ENCODE assay signal across 16 mouse cellular contexts in the genomic region with DNA sequence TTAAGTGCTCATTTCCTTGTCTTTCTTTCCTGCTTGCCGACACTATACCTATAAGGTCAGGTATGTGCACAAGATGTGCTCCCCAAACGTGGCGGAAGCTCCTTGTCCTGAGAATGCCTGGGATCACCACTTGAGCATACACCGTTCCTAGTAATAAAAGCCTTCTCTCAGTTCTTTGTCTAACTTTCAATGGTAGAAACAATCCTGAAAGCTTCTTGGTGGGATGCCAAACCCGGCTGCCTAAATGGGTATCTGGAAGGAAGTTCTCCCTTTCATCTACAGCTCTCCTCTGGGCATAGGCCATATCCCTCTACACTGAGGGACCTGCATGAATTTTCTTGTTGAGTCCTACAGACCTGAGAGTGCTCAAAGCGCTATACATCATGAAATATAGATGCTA.
DNase-seq lines count a peak whose midpoint lies in the region; ATAC-seq and TF ChIP-seq lines count a peak whose summit lies in the region.
"Had no signal": no experiment of that assay in that cellular context is flagged by ENCODE, and none has a peak within 500 bp of the region (broad histone marks: within the 10 kb centered on the region; RNA-seq: fewer than 3 reads in every experiment).

No protein-coding gene starts in this region.

- peak; percentile 82 for DNase-seq in forebrain, embryonic 14.5 days (ENCODE audit: low spot score)
- no peak for DNase-seq in forebrain, embryonic 10.5 days (ENCODE audit: extremely low spot score, low spot score)
- DNase-seq in kidney, postnatal 25 days = peak; percentile 48 to 57
- no peak for DNase-seq in kidney, adult 18-20 months
- DNase-seq in ovary, adult 18-20 months (ENCODE audit: low spot score) = peak; percentile 5
- no peak for DNase-seq in ovary, postnatal 10 days (ENCODE audit: low spot score)
- peak; percentile 57 for DNase-seq in forebrain, postnatal 0 days
- no peak for DNase-seq in urinary bladder, postnatal 25 days (ENCODE audit: low spot score)
- DNase-seq: cerebellum, adult 2 months; thymus, postnatal 36 days had no signal

- WGBS in forebrain, embryonic 14.5 days = 21% methylated on average over 6 of the region's 6 CpGs
- 56% methylated on average over 6 of the region's 6 CpGs for WGBS in forebrain, embryonic 10.5 days
- 23% methylated on average over 6 of the region's 6 CpGs for WGBS in forebrain, postnatal 0 days

- no peak overlapping the region for H3K27ac ChIP-seq in forebrain, embryonic 14.5 days (ENCODE audit: low read depth, low read length)
- H3K27ac ChIP-seq in forebrain, embryonic 10.5 days = no peak overlapping the region
- no peak overlapping the region for H3K27ac ChIP-seq in forebrain, postnatal 0 days (ENCODE audit: low read depth, low read length)
- H3K27ac ChIP-seq: heart, embryonic 13.5 days; hindbrain, embryonic 15.5 days; liver, embryonic 15.5 days had no signal

- H3K4me1 ChIP-seq in forebrain, embryonic 14.5 days (ENCODE audit: control insufficient read depth, insufficient read depth, low read length) = peaks cover 8% of the 10 kb centered on the region
- H3K4me1 ChIP-seq in forebrain, embryonic 10.5 days = peaks cover 39% of the 10 kb centered on the region
- no peaks in the 10 kb centered on the region for H3K4me1 ChIP-seq in forebrain, postnatal 0 days (ENCODE audit: insufficient read depth)
- H3K4me1 ChIP-seq: hindbrain, embryonic 15.5 days had no signal

- no peaks in the 10 kb centered on the region for H3K27me3 ChIP-seq in forebrain, embryonic 14.5 days (replicated peaks; ENCODE audit: control insufficient read depth, insufficient read depth, low read length)
- 0 out of 2 replicates have a peak, but pooled peaks cover 4% of the 10 kb centered on the region for H3K27me3 ChIP-seq in forebrain, embryonic 10.5 days (ENCODE audit: poor library complexity, severe bottlenecking)
- no peaks in the 10 kb centered on the region for H3K27me3 ChIP-seq in forebrain, postnatal 0 days (ENCODE audit: insufficient read depth, low read length)
- H3K27me3 ChIP-seq: heart, embryonic 13.5 days; hindbrain, embryonic 15.5 days; liver, embryonic 15.5 days had no signal

- no peaks in the 10 kb centered on the region for H3K36me3 ChIP-seq in forebrain, embryonic 14.5 days (ENCODE audit: control insufficient read depth, insufficient read depth, low read length)
- no peaks in the 10 kb centered on the region for H3K36me3 ChIP-seq in forebrain, embryonic 10.5 days (replicated peaks)
- H3K36me3 ChIP-seq in forebrain, postnatal 0 days (ENCODE audit: insufficient read depth) = no peaks in the 10 kb centered on the region
- H3K36me3 ChIP-seq: G1E; heart, embryonic 13.5 days; hindbrain, embryonic 15.5 days; liver, embryonic 15.5 days had no signal

- no peak overlapping the region for H3K9ac ChIP-seq in forebrain, embryonic 14.5 days (ENCODE audit: low read length)
- no peak overlapping the region for H3K9ac ChIP-seq in forebrain, postnatal 0 days
- H3K9ac ChIP-seq: heart, embryonic 13.5 days; hindbrain, embryonic 15.5 days; liver, embryonic 15.5 days had no signal

- no peak overlapping the region for H3K4me3 ChIP-seq in forebrain, embryonic 14.5 days (ENCODE audit: low read depth, low read length)
- no peak overlapping the region for H3K4me3 ChIP-seq in forebrain, embryonic 10.5 days
- no peak overlapping the region for H3K4me3 ChIP-seq in forebrain, postnatal 0 days (ENCODE audit: low read depth, low read length)
- H3K4me3 ChIP-seq: heart, embryonic 13.5 days; hindbrain, embryonic 15.5 days; liver, embryonic 15.5 days had no signal

- H3K4me2 ChIP-seq in forebrain, embryonic 14.5 days (ENCODE audit: low read length) = no peak overlapping the region
- no peak overlapping the region for H3K4me2 ChIP-seq in forebrain, postnatal 0 days (ENCODE audit: low read depth)
- H3K4me2 ChIP-seq: heart, embryonic 13.5 days; hindbrain, embryonic 15.5 days; liver, embryonic 15.5 days; midbrain, embryonic 11.5 days had no signal

- peak; percentile 55 for ATAC-seq in forebrain, embryonic 14.5 days
- no peak for ATAC-seq in forebrain, postnatal 0 days
- ATAC-seq: activated CD4-positive, CD25-positive, alpha-beta regulatory T cell, adult 4 months had no signal

- no peak for TF ChIP-seq CTCF in forebrain, postnatal 0 days (IDR thresholded peaks at IDR 0.05; ENCODE audit: low read depth)

- H3K9me3 ChIP-seq in forebrain, embryonic 14.5 days (replicated peaks; ENCODE audit: control insufficient read depth, low read length) = no peaks in the 10 kb centered on the region
- H3K9me3 ChIP-seq in forebrain, embryonic 10.5 days = no peaks in the 10 kb centered on the region
- no peaks in the 10 kb centered on the region for H3K9me3 ChIP-seq in forebrain, postnatal 0 days (ENCODE audit: low read length)
- H3K9me3 ChIP-seq: G1E; heart, embryonic 13.5 days; hindbrain, embryonic 15.5 days; liver, embryonic 15.5 days had no signal

Comparison
In these comparisons a context has a peak if more than half of its experiments do, and no peak if none do; other contexts are left out.
1. DNase-seq: peak in forebrain, embryonic 14.5 days (single experiment), kidney, postnatal 25 days (2 of 2), ovary, adult 18-20 months (single experiment) and forebrain, postnatal 0 days (single experiment); none in forebrain, embryonic 10.5 days (single experiment), kidney, adult 18-20 months (single experiment), ovary, postnatal 10 days (single experiment) and urinary bladder, postnatal 25 days (single experiment).